Mouse (Mus musculus): ENCODE measurements at regions not wholly inside any gene's neighbourhood (a gene's known extent, or its start where the extent isn't known, plus 50 kb on each side); places are given as distances from the start of the nearest gene placed in this dataset.
"Not testable (repeated sequence)": the region's sequence is repeated elsewhere in the genome, so short reads cannot be mapped to it uniquely, and the experiment has no call there.

- DNase-seq (ENCODE audit: low spot score in 2 of 2) = not testable (repeated sequence)
These were observed 73.6 kb upstream of the Ttc29 start for GRCm38 (mm10) chr8:78139514-78139913.

- no peak for DNase-seq (ENCODE audit: low spot score in 2 of 2)
These were observed 65.9 kb upstream of the Ttc29 start for GRCm38 (mm10) chr8:78147170-78147569.

GRCm38 (mm10) chr8:78148006-78148405 lies 65.1 kb upstream of the Ttc29 start:
- no peak for DNase-seq (ENCODE audit: low spot score in 2 of 2)

- DNase-seq (ENCODE audit: low spot score in 2 of 2) = no peak
These were observed 58.2 kb upstream of the Ttc29 start for GRCm38 (mm10) chr8:78154873-78155272.

GRCm38 (mm10) chr8:78162046-78162445 lies 51.1 kb upstream of the Ttc29 start:
- no peak for DNase-seq (ENCODE audit: low spot score in 2 of 2)

- DNase-seq (ENCODE audit: low spot score in 2 of 2) = no peak
These were observed 50.2 kb upstream of the Ttc29 start for GRCm38 (mm10) chr8:78162763-78163508.

Measured in left cerebral cortex, adult 8-10 months (tissue).